Mouse (Mus musculus): ENCODE results near the gene Efhc1. TPM values are rescaled to one million over a fixed set of nuclear protein-coding genes. Genes with fewer than 3 reads are reported as not detected.

The Efhc1 gene
- polyA plus RNA-seq, 1 experiment, result not detected

DNA sequence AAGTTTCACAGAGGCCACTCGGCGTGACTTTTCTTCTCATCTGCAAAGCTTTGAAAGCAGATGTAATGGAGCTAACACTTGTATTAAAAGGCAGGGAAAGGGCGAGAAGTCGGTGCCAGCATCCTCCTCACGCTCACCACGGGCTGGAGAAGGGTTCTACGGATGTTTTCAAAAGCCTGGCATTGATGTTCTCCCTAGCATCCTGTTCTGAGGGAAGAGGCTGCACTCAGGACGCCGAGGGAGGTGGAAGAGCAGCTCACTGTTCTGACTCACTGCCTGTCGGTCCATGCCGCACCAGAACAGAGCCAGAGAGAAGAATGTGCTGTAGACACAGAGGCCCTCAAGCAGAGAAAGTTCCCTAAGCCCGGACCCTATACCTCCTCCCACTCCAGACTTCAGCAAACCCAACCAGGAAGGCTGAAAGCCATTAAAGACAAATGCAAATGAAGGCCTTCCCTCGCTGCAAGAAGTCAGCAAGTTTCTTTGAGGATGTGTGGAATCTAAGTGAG, 46.5 kb downstream of the Efhc1 start:
- Histone ChIP-seq H3K4me1 (peaks cover 25% of the 10 kb centered on the region), H3K4me3 (replicated peaks) (no peak overlapping the region), H3K27me3 (replicated peaks) (peaks cover 2% of the 10 kb centered on the region), H3K36me3 (replicated peaks; ENCODE audit: low read length) (peaks cover 23% of the 10 kb centered on the region), H3K9me3 (peaks cover 8% of the 10 kb centered on the region)
- TF ChIP-seq FLI1 (IDR thresholded peaks at IDR 0.05; ENCODE audit: low read length) (no peak), GATA1 (IDR thresholded peaks at IDR 0.05; ENCODE audit: borderline replicate concordance, low read length) (no peak)

DNA sequence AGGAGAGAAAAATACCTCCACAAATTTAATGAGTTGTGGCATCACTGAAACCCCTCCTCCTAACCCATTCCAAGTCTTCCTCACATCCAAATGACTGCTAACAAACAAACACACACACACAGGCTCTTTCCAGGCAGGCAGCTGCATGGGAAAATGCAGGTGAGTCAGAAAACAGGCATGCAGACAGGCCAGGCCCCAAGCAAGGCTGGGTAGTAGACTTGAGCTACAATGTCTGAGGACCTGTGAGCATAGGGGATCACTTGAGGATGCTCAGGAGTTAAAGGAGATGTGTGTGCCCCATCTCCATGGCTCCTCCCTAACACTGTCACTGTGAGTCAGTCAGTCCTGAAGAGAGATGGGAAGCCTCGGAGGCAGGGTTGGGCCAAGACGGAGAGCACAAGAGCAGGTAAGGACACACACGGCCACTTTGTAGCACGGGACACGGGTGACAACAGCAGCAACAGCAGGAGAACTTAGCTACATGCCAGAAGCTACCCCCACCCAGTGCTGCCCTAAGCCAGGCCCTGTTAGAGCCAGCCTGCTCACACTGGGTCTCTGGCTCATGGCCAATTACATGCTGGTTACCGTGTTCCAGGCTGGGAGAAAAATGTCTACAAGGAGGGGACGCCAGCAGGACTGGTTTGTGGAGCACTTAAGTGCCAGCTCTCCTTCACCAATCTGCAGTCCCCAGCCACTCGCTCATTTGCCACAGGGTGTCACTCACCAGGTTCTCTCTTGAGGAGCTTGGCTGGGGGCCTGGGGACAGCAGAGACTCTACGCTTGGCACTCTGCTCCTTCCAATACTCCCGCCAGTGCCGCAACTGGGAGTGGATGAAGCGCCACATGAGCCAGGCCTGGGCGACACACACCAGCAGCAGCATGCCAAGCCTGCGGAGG, 51.1 kb downstream of the Efhc1 start:
- Histone ChIP-seq H3K4me3 (replicated peaks) (no peak overlapping the region), H3K9me3 (no peaks in the 10 kb centered on the region), H3K27me3 (replicated peaks) (peaks cover 2% of the 10 kb centered on the region), H3K36me3 (replicated peaks; ENCODE audit: low read length) (peaks cover 55% of the 10 kb centered on the region), H3K4me1 (peaks cover 6% of the 10 kb centered on the region; the same call in 1 of the 2 replicates)
- TF ChIP-seq FLI1 (IDR thresholded peaks at IDR 0.05; ENCODE audit: low read length) (no peak), GATA1 (IDR thresholded peaks at IDR 0.05; ENCODE audit: borderline replicate concordance, low read length) (no peak)

DNA sequence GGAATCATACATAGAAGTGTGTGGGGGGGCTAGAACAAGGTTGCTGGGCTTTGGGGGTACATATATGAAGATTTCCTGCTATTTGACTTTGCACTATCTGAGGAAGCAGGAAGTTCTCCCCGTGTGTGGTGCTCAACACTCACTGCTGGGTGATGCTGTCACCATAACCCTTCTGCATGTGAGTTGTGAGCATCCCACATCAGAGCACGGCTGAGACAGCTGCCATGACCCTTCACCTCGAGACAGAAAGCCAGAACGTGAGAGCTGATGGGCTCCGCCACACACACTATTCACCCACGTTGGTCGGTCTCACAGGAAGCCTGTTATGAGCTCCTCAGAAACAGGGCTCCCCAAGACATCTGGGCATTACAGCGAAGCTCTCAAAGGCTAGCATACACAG, 53.2 kb downstream of the Efhc1 start:
- Histone ChIP-seq H3K4me1 (peaks cover 26% of the 10 kb centered on the region), H3K4me3 (replicated peaks) (no peak overlapping the region), H3K9me3 (no peaks in the 10 kb centered on the region), H3K27me3 (replicated peaks) (peaks cover 2% of the 10 kb centered on the region), H3K36me3 (replicated peaks; ENCODE audit: low read length) (peaks cover 57% of the 10 kb centered on the region)
- TF ChIP-seq FLI1 (IDR thresholded peaks at IDR 0.05; ENCODE audit: low read length) (no peak), GATA1 (IDR thresholded peaks at IDR 0.05; ENCODE audit: borderline replicate concordance, low read length) (no peak)

DNA sequence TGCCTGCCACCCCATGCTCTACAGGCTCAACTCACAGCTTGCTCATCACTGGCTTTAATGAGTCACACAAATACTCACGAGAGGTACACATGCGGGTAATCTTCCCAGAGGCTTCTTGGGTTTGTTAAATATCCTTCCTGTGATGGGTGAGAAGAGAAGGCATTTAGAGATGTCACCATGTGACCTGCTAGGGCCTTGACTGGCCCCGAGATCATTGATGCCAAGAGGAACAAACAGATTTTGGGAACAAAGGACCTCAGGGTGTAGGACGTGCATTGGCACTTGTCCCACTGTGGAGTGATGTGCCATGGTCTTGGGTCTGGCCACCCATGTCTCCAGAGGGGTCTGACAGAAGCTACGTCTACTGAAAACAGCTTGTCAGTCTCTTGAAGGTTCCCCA, 55.3 kb downstream of the Efhc1 start:
- Histone ChIP-seq H3K9me3 (no peaks in the 10 kb centered on the region), H3K4me3 (replicated peaks) (no peak overlapping the region), H3K27me3 (replicated peaks) (peaks cover 2% of the 10 kb centered on the region), H3K36me3 (replicated peaks; ENCODE audit: low read length) (peaks cover 58% of the 10 kb centered on the region), H3K4me1 (peaks cover 35% of the 10 kb centered on the region)
- TF ChIP-seq FLI1 (IDR thresholded peaks at IDR 0.05; ENCODE audit: low read length) (no peak), GATA1 (IDR thresholded peaks at IDR 0.05; ENCODE audit: borderline replicate concordance, low read length) (no peak)

DNA sequence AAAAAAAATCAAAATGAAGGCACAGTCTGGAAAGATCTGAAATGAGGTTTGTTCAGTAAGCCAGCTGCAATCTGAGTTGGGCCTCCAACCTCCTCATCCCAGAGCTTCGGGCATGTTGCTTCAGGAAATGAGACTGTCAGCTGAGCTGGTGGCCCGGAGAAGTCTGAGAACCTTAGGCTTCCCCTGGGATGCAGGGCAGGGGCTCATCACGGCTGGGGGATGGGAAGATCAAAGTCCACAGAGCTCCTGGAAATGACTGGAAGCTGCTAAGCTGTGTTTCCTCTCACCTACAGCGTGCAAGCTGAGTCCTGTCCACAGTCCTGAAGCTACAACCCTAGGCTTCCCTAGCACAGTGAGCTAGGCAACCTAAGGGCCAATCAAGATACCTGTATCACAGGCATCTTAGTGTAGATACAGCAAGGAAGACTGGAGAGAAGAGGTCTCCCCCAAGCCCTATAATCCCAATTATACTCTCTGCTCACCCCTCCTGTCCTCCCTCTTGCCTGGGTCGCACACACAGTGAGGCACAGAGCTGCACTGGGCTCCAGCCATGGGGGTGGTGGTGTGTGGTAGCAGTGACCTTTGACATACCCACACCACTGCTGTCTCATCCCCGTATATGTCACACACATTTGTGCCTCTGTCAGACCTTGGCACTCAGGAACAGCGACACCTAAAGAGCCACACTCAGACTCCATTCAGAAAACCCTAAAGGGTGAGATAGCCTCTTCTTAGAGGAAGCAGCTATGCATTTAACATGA, 56.7 kb downstream of the Efhc1 start:
- no peaks in the 10 kb centered on the region for H3K9me3 ChIP-seq
- no peaks in the 10 kb centered on the region for H3K27me3 ChIP-seq (replicated peaks)
- peaks cover 37% of the 10 kb centered on the region for H3K4me1 ChIP-seq
- TF ChIP-seq FLI1 (IDR thresholded peaks at IDR 0.05; ENCODE audit: low read length) (no peak), GATA1 (IDR thresholded peaks at IDR 0.05; ENCODE audit: borderline replicate concordance, low read length) (no peak)
- H3K36me3 ChIP-seq (replicated peaks; ENCODE audit: low read length), result peaks cover 58% of the 10 kb centered on the region
- H3K4me3 ChIP-seq (replicated peaks), result peak overlapping the region; percentile 67

DNA sequence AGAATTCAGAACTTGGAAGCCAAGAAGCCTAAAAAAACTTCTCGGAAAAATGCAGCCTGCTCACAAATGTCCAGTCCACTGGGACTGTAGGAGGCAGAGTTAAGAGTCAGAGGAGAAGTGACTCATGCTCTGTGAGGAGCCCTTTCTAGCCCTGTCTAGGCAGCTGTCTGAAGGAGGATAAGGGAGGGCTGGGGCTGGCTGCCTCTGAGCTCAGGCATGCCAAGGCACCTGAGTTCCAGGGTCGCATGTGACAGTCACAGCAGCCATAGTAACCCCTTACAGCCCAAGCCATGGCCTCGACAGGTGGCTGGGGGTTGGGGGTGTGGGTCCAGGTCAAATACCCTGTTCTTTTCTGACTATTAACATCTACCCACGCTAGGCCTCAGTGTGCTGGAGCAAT, 57.5 kb downstream of the Efhc1 start:
- peak overlapping the region; percentile 35 for H3K4me3 ChIP-seq (replicated peaks)
- TF ChIP-seq GATA1 (IDR thresholded peaks at IDR 0.05; ENCODE audit: borderline replicate concordance, low read length), result no peak
- TF ChIP-seq FLI1 (IDR thresholded peaks at IDR 0.05; ENCODE audit: low read length), result no peak
- H3K36me3 ChIP-seq (replicated peaks; ENCODE audit: low read length), result peaks cover 53% of the 10 kb centered on the region

DNA sequence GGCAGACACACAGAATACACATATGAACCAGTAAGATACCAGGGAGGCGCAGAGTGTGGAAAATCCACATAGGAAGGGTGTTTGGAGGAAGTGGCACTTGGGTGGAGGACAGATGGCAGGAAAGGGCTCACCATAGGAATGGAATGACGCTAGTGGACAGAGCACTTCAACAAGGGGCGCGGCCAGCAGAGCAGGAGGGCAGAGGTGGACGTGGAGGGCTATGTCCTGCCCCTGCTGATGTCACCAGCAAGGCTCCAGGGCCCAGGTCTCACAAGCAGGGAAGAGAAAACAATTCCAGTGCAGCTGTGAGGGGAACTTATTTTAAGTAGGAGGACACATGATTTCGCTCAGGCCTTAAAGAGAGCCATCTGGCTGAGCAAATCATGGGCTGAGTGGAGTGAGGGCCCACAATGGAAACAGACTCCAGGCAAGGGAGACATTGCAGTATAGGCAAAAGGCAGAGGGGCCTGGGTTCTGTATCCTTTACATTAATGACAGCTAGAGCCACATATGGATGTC, 58.9 kb downstream of the Efhc1 start:
- peaks cover 43% of the 10 kb centered on the region for H3K36me3 ChIP-seq (replicated peaks; ENCODE audit: low read length)
- TF ChIP-seq FLI1 (IDR thresholded peaks at IDR 0.05; ENCODE audit: low read length) (no peak), GATA1 (IDR thresholded peaks at IDR 0.05; ENCODE audit: borderline replicate concordance, low read length) (no peak)
- no peaks in the 10 kb centered on the region for H3K9me3 ChIP-seq
- peaks cover 59% of the 10 kb centered on the region for H3K4me1 ChIP-seq
- H3K4me3 ChIP-seq (replicated peaks), result peak overlapping the region; percentile 59
- no peaks in the 10 kb centered on the region for H3K27me3 ChIP-seq (replicated peaks)

More for the DNA sequence above, 57.5 kb downstream of the Efhc1 start:
- Histone ChIP-seq H3K9me3 (no peaks in the 10 kb centered on the region), H3K27me3 (replicated peaks) (no peaks in the 10 kb centered on the region), H3K4me1 (peaks cover 45% of the 10 kb centered on the region)

DNA sequence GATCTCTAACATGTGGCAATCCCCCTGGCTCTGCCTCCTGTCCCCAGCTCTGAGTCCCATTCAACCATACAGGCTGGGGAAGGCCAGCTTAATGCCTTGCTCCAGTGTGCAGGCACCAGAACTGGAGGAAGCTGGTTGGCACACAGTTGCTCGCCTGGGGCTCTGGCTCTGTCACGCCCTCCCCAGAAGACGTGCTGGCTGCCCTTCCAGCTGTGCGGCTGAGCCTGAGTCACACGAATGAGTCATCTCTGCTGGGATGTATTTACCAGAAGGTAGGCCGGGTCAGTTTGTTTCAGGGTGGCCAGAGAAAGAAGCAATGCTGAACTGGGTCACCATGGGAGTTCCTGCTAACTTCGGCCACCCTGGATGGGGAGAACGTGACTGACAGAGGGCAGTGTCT, 63.0 kb downstream of the Efhc1 start:
- H3K4me3 ChIP-seq (replicated peaks), result peak overlapping the region; percentile 47
- no peak for TF ChIP-seq FLI1 (IDR thresholded peaks at IDR 0.05; ENCODE audit: low read length)
- no peak for TF ChIP-seq GATA1 (IDR thresholded peaks at IDR 0.05; ENCODE audit: borderline replicate concordance, low read length)
- peaks cover 27% of the 10 kb centered on the region for H3K36me3 ChIP-seq (replicated peaks; ENCODE audit: low read length)
- H3K4me1 ChIP-seq, result peaks cover 40% of the 10 kb centered on the region
- H3K9me3 ChIP-seq, result no peaks in the 10 kb centered on the region
- no peaks in the 10 kb centered on the region for H3K27me3 ChIP-seq (replicated peaks)

DNA sequence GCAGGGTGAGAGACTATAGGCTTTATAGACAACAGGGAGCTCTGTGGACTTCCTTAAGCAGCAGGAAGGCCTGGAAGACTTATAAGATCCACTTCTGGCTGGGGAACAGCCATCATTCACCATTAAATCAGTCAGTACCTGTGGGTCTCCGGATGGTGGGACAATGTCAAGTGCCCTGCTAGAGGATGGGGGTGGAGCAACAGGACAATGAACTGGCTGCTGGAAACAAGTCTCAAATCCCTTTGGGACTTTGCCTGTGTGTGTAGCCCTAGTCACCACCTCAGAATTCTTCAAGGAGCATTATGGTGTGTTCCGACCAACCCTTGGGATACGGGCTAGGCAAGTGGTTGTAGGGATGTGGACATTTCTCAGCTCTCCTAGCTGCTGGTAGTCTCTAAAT, 71.7 kb downstream of the Efhc1 start:
- H3K27me3 ChIP-seq (replicated peaks), result no peaks in the 10 kb centered on the region
- no peak overlapping the region for H3K4me3 ChIP-seq (replicated peaks)
- H3K4me1 ChIP-seq, result peaks cover 15% of the 10 kb centered on the region
- no peaks in the 10 kb centered on the region for H3K9me3 ChIP-seq
- no peaks in the 10 kb centered on the region for H3K36me3 ChIP-seq (replicated peaks; ENCODE audit: low read length)
- TF ChIP-seq GATA1 (IDR thresholded peaks at IDR 0.05; ENCODE audit: borderline replicate concordance, low read length) (no peak), FLI1 (IDR thresholded peaks at IDR 0.05; ENCODE audit: low read length) (no peak)
